Mouse (Mus musculus) heart, embryonic 14.5 days (tissue): ENCODE data around the gene Rev1. TPM values are rescaled to one million over a fixed set of nuclear protein-coding genes. Genes with fewer than 3 reads are reported as not detected.

ENCODE experiments used
- ATAC-seq: fragments of 200-750 bp; cut with Nextera tagmentation; 2 replicates; pipeline ENCODE4 v1.8.0; 2017; ENCODE audit warnings: low read depth, moderate TSS enrichment; ENCODE audit not compliant: insufficient number of reproducible peaks, insufficient read depth, low FRiP score
- H3K27ac ChIP-seq, 2 experiments: fragments of 200-500 bp in 1 of 2; fragments of 300-500 bp in 1 of 2; sonication (generic) in 1 of 2; replicated peaks in 1 of 2; 2 replicates each; pipeline ENCODE4 v1.5.1; 2012 to 2014; ENCODE audit warnings: low read depth in 2 of 2, low read length in 2 of 2, control low read depth in 1 of 2, mild to moderate bottlenecking in 1 of 2, mixed read lengths in 1 of 2; ENCODE audit not compliant: control insufficient read depth in 1 of 2, insufficient read depth in 1 of 2
- H3K27me3 ChIP-seq: fragments of 300-500 bp; sonication (generic); 2 replicates; pipeline ENCODE4 v1.6.1; 2014; ENCODE audit warnings: mild to moderate bottlenecking, low read length, control low read depth; ENCODE audit not compliant: control insufficient read depth, insufficient read depth
- H3K36me3 ChIP-seq: fragments of 300-500 bp; sonication (generic); 2 replicates; pipeline ENCODE4 v1.6.1; 2014; ENCODE audit warnings: mild to moderate bottlenecking, control low read depth, low read length, mixed read lengths; ENCODE audit not compliant: control insufficient read depth, insufficient read depth
- H3K4me1 ChIP-seq, 2 experiments: fragments of 200-500 bp in 1 of 2; fragments of 300-500 bp in 1 of 2; sonication (generic) in 1 of 2; 2 replicates each; pipeline ENCODE4 v1.6.1; 2012 to 2014; ENCODE audit warnings: low read length in 2 of 2, control low read depth in 1 of 2, mixed read lengths in 1 of 2; ENCODE audit not compliant: control insufficient read depth in 2 of 2, insufficient read depth in 2 of 2
- H3K4me2 ChIP-seq: fragments of 300-500 bp; sonication (generic); 2 replicates; pipeline ENCODE4 v1.6.1; 2014; ENCODE audit warnings: mild to moderate bottlenecking, low read length
- H3K4me3 ChIP-seq, 2 experiments: fragments of 200-500 bp in 1 of 2; fragments of 300-500 bp in 1 of 2; sonication (generic) in 1 of 2; 2 replicates each; pipeline ENCODE4 v1.5.1; 2012 to 2014; ENCODE audit warnings: low read length in 2 of 2, mild to moderate bottlenecking in 2 of 2, control low read depth in 1 of 2, low read depth in 1 of 2, moderate library complexity in 1 of 2; ENCODE audit not compliant: control insufficient read depth in 1 of 2, insufficient read depth in 1 of 2
- H3K9ac ChIP-seq: fragments of 300-500 bp; sonication (generic); 2 replicates; pipeline ENCODE4 v1.6.1; 2014; ENCODE audit warnings: mild to moderate bottlenecking, low read length
- H3K9me3 ChIP-seq: fragments of 300-500 bp; sonication (generic); 2 replicates; pipeline ENCODE4 v1.6.1; 2016; ENCODE audit warnings: low read length, control low read depth; ENCODE audit not compliant: control insufficient read depth
- WGBS: fragments of 180-500 bp; shearing (Covaris S2); extraction: QIAGEN DNeasy Blood & Tissue Kit; methylation state at CpG from one replicate; pipeline ENCODE4 v1.1.7; 2014; 5-methylcytosine and 5-hydroxymethylcytosine counted together
- polyA plus RNA-seq: library from polyadenylated mRNA; unstranded; fragments of >200 nt; fragmentation: Nextera tagmentation; extraction: Ambion mirVana; gene quantifications from 2 replicates; pipeline ENCODE4 v1.2.1, GENCODE M21; 2014

Rev1 gene
- polyA plus RNA-seq, 1 experiment from 2014 or later = 20.3 TPM

DNA sequence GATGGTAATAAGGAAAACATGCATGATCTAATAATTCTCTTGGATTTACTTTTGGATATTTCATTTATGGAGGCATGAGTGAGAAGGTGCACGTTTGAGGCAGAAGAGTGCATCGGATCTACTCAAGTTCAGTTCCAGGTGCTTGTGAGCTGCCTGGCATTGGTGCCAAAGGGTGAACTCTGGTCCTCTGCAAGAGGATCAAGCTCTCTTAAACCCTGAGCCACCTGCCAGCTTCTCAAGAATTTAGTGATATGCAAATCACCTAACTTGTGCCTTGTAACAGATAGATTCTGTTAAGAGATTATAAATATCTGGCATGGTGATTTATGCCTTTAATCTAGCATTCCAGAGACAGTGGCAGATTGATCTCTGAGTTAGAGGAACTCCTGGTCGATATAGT, 126.6 kb downstream of the Rev1 start:
- peaks cover 0 to 11% of the 10 kb centered on the region in 2 experiments; a peak in 2 of 4 replicates for H3K4me1 ChIP-seq
- H3K9me3 ChIP-seq = no peaks in the 10 kb centered on the region
- H3K27me3 ChIP-seq = no peaks in the 10 kb centered on the region
- 83% methylated on average over 3 of the region's 3 CpGs for WGBS
- no peak overlapping the region for H3K9ac ChIP-seq
- ATAC-seq = no peak
- H3K36me3 ChIP-seq = no peaks in the 10 kb centered on the region
- H3K27ac ChIP-seq = no peak overlapping the region
- H3K4me2 ChIP-seq = no peak overlapping the region
- H3K4me3 ChIP-seq = no peak overlapping the region

Other genes starting within 250 kb of the Rev1 start
- 12.3 and 12.8 TPM in 2 replicates for gene Mitd1, start 239.4 kb downstream of the Rev1 start, polyA plus RNA-seq
- 303 and 331 TPM in 2 replicates for gene Mrpl30, start 239.3 kb downstream of the Rev1 start, polyA plus RNA-seq
- not detected in 2 replicates for gene Lyg2, start 213.3 kb downstream of the Rev1 start, polyA plus RNA-seq
- not detected in 2 replicates for gene Lyg1, start 172.0 kb downstream of the Rev1 start, polyA plus RNA-seq
- gene Txndc9, start 131.9 kb downstream of the Rev1 start, polyA plus RNA-seq = 97.9 and 107 TPM in 2 replicates
- 16.1 and 17.2 TPM in 2 replicates for gene Eif5b, start 131.8 kb downstream of the Rev1 start, polyA plus RNA-seq